Mouse (Mus musculus): ENCODE results near the gene Mdfic. TPM values are rescaled to one million over a fixed set of nuclear protein-coding genes. Genes with fewer than 3 reads are reported as not detected.

Mdfic gene
- polyA plus RNA-seq, 1 experiment from 2014 or later, result 2.1 TPM

DNA sequence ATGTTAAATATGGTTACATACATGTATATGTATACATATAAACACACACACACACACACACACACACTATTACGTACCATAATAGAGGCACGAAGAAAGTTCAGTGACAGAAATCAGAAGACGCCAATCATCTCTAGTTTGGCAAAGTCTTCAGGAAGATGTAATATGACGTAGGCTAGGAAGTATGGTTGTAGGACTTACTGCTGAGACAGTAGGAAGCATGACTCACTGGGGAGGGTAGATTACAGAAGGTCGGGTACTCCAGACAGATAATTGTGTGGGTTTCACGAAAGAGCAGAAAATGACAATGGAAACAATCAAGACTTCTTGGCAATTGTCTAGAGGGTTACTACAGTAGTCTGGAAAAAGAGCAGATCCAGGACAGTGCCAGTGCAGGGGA is 6.0 kb downstream of the Mdfic start:
- Histone ChIP-seq H3K36me3 (replicated peaks; ENCODE audit: insufficient read depth, low read length) (no peaks in the 10 kb centered on the region), H3K9ac (replicated peaks) (no peak overlapping the region), H3K4me2 (ENCODE audit: low read depth, low read length) (no peak overlapping the region), H3K27ac (ENCODE audit: low read depth) (no peak overlapping the region), H3K27me3 (ENCODE audit: insufficient read depth, low read length) (no peaks in the 10 kb centered on the region), H3K4me1 (ENCODE audit: insufficient read depth) (peaks cover 8% of the 10 kb centered on the region), H3K9me3 (ENCODE audit: low read length) (no peaks in the 10 kb centered on the region), H3K4me3 (ENCODE audit: low read depth, low read length) (no peak overlapping the region)
- TF ChIP-seq EP300 (IDR thresholded peaks at IDR 0.05; ENCODE audit: low read depth) (no peak), CTCF (IDR thresholded peaks at IDR 0.05; ENCODE audit: low read depth) (no peak)
- no peak for DNase-seq
- WGBS (ENCODE audit: insufficient replicate concordance), result 62% methylated on average over 6 of the region's 6 CpGs
- no peak for ATAC-seq

DNA sequence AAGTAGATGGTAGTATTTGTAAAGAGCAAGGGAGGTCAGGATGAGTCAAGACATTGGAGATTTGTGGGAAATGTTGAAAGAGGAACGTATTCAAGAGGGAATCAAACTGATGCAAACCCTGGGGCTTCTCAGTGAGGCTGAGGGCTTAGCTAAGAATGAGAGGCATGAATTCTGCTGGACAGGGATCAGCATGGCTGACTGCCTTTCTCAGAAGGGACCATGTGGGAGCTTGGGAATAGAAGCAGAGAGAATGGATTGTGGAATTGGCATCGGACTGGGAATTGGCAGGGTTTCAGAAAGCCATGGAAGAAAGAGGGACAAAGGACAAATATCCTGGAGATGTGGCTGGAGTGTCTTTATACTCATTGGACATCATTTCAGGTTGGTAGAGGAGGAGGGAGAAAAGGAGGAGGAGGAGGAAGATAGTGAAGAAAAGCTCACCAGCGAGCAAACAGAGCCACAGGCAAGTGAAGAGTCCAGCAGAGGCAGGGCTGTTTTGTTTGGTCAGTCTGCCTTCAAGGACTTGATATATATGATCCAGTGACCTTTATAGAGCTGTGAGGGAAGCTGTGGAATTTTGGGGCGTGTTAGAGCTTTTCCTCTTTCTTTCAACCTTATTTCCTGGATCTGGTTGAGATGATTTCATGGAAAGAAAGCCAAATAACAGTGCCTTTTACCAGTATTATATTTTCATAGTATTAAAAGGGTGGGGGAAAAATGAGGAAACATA is 7.4 kb downstream of the Mdfic start:
- Histone ChIP-seq H3K9ac (replicated peaks) (no peak overlapping the region), H3K27ac (ENCODE audit: low read depth) (0 out of 2 replicates have a peak overlapping the region, but pooled peaks have one; percentile 12), H3K4me1 (ENCODE audit: insufficient read depth) (peaks cover 5% of the 10 kb centered on the region), H3K9me3 (ENCODE audit: low read length) (no peaks in the 10 kb centered on the region), H3K27me3 (ENCODE audit: insufficient read depth, low read length) (no peaks in the 10 kb centered on the region), H3K4me3 (ENCODE audit: low read depth, low read length) (no peak overlapping the region), H3K36me3 (replicated peaks; ENCODE audit: insufficient read depth, low read length) (no peaks in the 10 kb centered on the region), H3K4me2 (ENCODE audit: low read depth, low read length) (no peak overlapping the region)
- 62% methylated on average over 4 of the region's 4 CpGs for WGBS (ENCODE audit: insufficient replicate concordance)
- ATAC-seq, result no peak
- no peak for DNase-seq
- TF ChIP-seq CTCF (IDR thresholded peaks at IDR 0.05; ENCODE audit: low read depth) (no peak), EP300 (IDR thresholded peaks at IDR 0.05; ENCODE audit: low read depth) (no peak)

DNA sequence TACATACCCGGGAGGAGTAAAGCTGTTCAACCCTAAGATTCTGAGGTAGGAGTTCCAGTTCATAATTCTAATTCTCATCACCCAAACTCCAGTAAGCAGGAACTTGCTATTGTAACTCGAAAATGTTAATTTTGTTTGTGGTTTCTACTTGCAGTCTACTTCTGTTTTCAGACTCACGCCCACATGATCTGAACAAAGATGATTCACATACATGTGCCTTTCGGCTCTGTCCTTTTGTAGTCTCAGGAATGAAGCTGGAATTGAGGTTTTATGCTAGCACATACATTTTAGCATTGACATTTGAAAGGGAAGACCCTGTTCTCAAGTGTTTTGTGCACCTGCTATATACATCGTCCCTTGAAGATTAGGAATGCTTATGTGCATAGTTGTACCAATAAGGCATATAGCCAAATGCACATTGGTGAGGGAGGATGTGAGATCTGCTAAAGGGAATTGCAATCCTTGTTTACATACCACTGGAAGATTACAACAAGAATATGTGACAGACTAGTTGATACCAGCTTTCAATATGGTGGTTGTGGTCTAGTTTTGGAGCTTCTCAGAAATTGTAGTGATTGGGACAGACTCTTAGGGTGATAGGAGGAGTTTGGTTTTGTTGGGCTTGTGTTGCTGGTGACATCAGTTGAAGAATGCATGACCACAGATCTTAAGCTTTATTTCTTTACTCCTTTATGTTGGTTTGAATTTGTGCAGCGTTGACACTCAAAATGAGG is 8.6 kb downstream of the Mdfic start:
- no peak for DNase-seq
- Histone ChIP-seq H3K4me1 (ENCODE audit: insufficient read depth) (peaks cover 5% of the 10 kb centered on the region), H3K27ac (ENCODE audit: low read depth) (0 out of 2 replicates have a peak overlapping the region, but pooled peaks have one; percentile 12), H3K9ac (replicated peaks) (no peak overlapping the region), H3K4me3 (ENCODE audit: low read depth, low read length) (no peak overlapping the region), H3K36me3 (replicated peaks; ENCODE audit: insufficient read depth, low read length) (no peaks in the 10 kb centered on the region), H3K4me2 (ENCODE audit: low read depth, low read length) (no peak overlapping the region), H3K27me3 (ENCODE audit: insufficient read depth, low read length) (no peaks in the 10 kb centered on the region), H3K9me3 (ENCODE audit: low read length) (no peaks in the 10 kb centered on the region)
- ATAC-seq, result no peak
- WGBS (ENCODE audit: insufficient replicate concordance), result 55% methylated on average over 6 of the region's 6 CpGs
- TF ChIP-seq EP300 (IDR thresholded peaks at IDR 0.05; ENCODE audit: low read depth) (no peak), CTCF (IDR thresholded peaks at IDR 0.05; ENCODE audit: low read depth) (no peak)

DNA sequence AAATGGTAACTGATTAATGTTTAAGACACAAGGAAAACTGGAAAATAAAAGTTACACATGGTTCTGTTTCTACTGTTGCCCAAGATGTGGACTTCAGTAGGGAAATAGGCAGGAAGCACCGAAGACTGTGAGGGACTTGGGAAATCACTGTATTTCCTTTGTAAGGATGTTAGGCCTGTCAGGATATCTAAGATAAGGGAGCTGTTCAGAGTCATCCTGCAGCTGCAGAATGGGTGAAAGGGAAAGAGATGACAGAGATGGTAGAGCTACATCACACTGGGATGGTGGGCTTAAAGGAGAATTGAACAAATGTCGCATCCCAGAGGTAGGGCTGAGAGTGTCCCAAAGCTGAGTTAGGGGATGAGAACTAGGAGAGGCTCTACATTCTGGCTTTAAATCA is 9.8 kb downstream of the Mdfic start:
- no peaks in the 10 kb centered on the region for H3K9me3 ChIP-seq (ENCODE audit: low read length)
- DNase-seq (no peak), ATAC-seq (no peak)

DNA sequence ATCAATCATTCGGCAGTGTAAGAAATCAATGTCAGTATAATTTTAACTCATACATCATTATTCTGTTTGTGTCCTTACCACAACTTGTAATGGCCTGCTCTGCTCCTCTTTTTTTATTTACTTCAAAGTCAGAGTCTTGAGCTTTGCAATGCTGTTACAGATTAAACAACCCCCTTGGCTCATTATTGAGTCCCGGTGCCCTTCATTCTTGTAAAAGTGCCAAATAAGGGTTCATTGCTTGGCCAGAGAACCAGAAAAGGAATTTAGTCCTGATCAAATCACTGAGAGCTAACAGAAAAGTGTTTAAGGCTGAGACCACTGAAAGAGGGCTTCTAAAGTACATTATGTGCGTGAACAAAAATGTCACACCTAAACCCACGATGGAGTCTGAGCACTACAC is 10.2 kb downstream of the Mdfic start:
- Histone ChIP-seq H3K4me2 (ENCODE audit: low read depth, low read length) (no peak overlapping the region), H3K4me1 (ENCODE audit: insufficient read depth) (peaks cover 5% of the 10 kb centered on the region), H3K27me3 (ENCODE audit: insufficient read depth, low read length) (no peaks in the 10 kb centered on the region), H3K27ac (ENCODE audit: low read depth) (no peak overlapping the region), H3K36me3 (replicated peaks; ENCODE audit: insufficient read depth, low read length) (no peaks in the 10 kb centered on the region), H3K9ac (replicated peaks) (no peak overlapping the region), H3K4me3 (ENCODE audit: low read depth, low read length) (no peak overlapping the region), H3K9me3 (ENCODE audit: low read length) (no peaks in the 10 kb centered on the region)
- WGBS (ENCODE audit: insufficient replicate concordance), result 67% methylated on average over 4 of the region's 4 CpGs
- DNase-seq (no peak), ATAC-seq (no peak)
- TF ChIP-seq CTCF (IDR thresholded peaks at IDR 0.05; ENCODE audit: low read depth) (no peak), EP300 (IDR thresholded peaks at IDR 0.05; ENCODE audit: low read depth) (no peak)

More for the DNA sequence above, 9.8 kb downstream of the Mdfic start:
- H3K36me3 ChIP-seq (replicated peaks; ENCODE audit: insufficient read depth, low read length), result no peaks in the 10 kb centered on the region
- H3K4me2 ChIP-seq (ENCODE audit: low read depth, low read length), result no peak overlapping the region
- no peak overlapping the region for H3K4me3 ChIP-seq (ENCODE audit: low read depth, low read length)
- no peak overlapping the region for H3K27ac ChIP-seq (ENCODE audit: low read depth)
- peaks cover 5% of the 10 kb centered on the region for H3K4me1 ChIP-seq (ENCODE audit: insufficient read depth)
- no peaks in the 10 kb centered on the region for H3K27me3 ChIP-seq (ENCODE audit: insufficient read depth, low read length)
- 50% methylated on average over 2 of the region's 2 CpGs for WGBS (ENCODE audit: insufficient replicate concordance)
- no peak overlapping the region for H3K9ac ChIP-seq (replicated peaks)
- TF ChIP-seq CTCF (IDR thresholded peaks at IDR 0.05; ENCODE audit: low read depth) (no peak), EP300 (IDR thresholded peaks at IDR 0.05; ENCODE audit: low read depth) (no peak)

DNA sequence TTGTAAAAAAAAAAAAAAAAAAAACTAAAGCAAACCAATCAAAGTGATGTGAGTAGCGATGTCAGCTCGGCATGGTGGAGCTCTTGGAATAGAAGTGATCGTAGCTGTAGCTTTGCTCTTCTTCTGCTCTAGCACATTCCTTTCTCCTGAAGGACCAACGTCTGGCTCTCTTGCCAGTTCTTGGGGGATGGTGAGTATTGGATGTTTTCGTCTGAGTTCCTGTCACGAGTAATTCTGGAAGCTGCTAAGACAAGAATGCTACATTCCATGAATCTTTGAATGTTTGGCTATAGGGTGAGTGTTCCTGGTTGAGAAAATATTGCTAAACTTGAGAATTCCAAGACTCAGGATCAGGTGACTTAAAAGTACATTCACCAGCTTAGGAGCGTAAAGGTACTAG is 11.0 kb downstream of the Mdfic start:
- no peak overlapping the region for H3K9ac ChIP-seq (replicated peaks)
- TF ChIP-seq CTCF (IDR thresholded peaks at IDR 0.05; ENCODE audit: low read depth), result no peak
- no peak for TF ChIP-seq EP300 (IDR thresholded peaks at IDR 0.05; ENCODE audit: low read depth)
- no peak overlapping the region for H3K27ac ChIP-seq (ENCODE audit: low read depth)
- no peaks in the 10 kb centered on the region for H3K36me3 ChIP-seq (replicated peaks; ENCODE audit: insufficient read depth, low read length)
- 72% methylated on average over 7 of the region's 7 CpGs for WGBS (ENCODE audit: insufficient replicate concordance)
- DNase-seq, result no peak
- peaks cover 5% of the 10 kb centered on the region for H3K4me1 ChIP-seq (ENCODE audit: insufficient read depth)
- H3K4me3 ChIP-seq (ENCODE audit: low read depth, low read length), result no peak overlapping the region
- H3K9me3 ChIP-seq (ENCODE audit: low read length), result no peaks in the 10 kb centered on the region
- ATAC-seq, result no peak
- H3K4me2 ChIP-seq (ENCODE audit: low read depth, low read length), result no peak overlapping the region
- no peaks in the 10 kb centered on the region for H3K27me3 ChIP-seq (ENCODE audit: insufficient read depth, low read length)
